Mouse (Mus musculus) C3H10T1/2 (cell line): Measurements from ENCODE around the gene Gm15448. TPM values are rescaled to one million over a fixed set of nuclear protein-coding genes. Genes with fewer than 3 reads are reported as not detected.

Source experiments
- polyA plus RNA-seq, 2 experiments: library from polyadenylated mRNA; unstranded; fragments of >200 nt; fragmentation: generic; extraction: Trizol; gene quantifications; one replicate each; pipeline ENCODE4 v1.2.1; 2012; ENCODE audit warnings: missing spikeins in 2 of 2

Gm15448 gene
- not detected for polyA plus RNA-seq

GRCm38 (mm10) chr7:3825599-3825998 lies at the start of gene Gm15448:
Gene Gm15448 (minus strand): TSS chr7:3825687.

GRCm38 (mm10) chr7:3844951-3845350 lies 19.5 kb upstream of the Gm15448 start, which contains the start of gene Pira2:
Gene Pira2 (minus strand): TSS chr7:3845051.

Other genes starting within 250 kb of the Gm15448 start
- gene Oscar, start 209.5 kb downstream of the Gm15448 start, polyA plus RNA-seq, result under 1 TPM; 0.02 to 0.05 TPM
- 100 to 1,000 TPM; 586 to 641 TPM for gene Ndufa3, start 208.3 kb downstream of the Gm15448 start, polyA plus RNA-seq
- 10 to 100 TPM; 24.9 to 28.3 TPM for gene Tfpt, start 195.8 kb downstream of the Gm15448 start, polyA plus RNA-seq
- 10 to 100 TPM; 41.4 to 67.7 TPM for gene Prpf31, start 195.7 kb downstream of the Gm15448 start, polyA plus RNA-seq
- gene Cnot3, start 180.4 kb downstream of the Gm15448 start, polyA plus RNA-seq, result 10 to 100 TPM; 50.5 to 73.1 TPM
- gene Leng1, start 159.8 kb downstream of the Gm15448 start, polyA plus RNA-seq, result 10 to 100 TPM in 1 of 2 experiments, 1 to 10 TPM in 1; 7.6 to 11.3 TPM
- gene Tmc4, start 148.1 kb downstream of the Gm15448 start, polyA plus RNA-seq, result 1 to 10 TPM in 1 of 2 experiments, under 1 TPM in 1; 0.41 to 3.0 TPM
- gene Tsen34, start 132.8 kb downstream of the Gm15448 start, polyA plus RNA-seq, result 100 to 1,000 TPM; 228 to 238 TPM
- gene Mboat7, start 132.2 kb downstream of the Gm15448 start, polyA plus RNA-seq, result 10 to 100 TPM; 31.5 to 50.0 TPM
- gene Rps9, start 121.7 kb downstream of the Gm15448 start, polyA plus RNA-seq, result 1,000 to 10,000 TPM; 3,467 to 3,490 TPM
- gene Pirb, start 105.3 kb downstream of the Gm15448 start, polyA plus RNA-seq, result not detected
- not detected for gene Pira2, start 19.4 kb upstream of the Gm15448 start, polyA plus RNA-seq
- gene Gm14548, start 72.4 kb upstream of the Gm15448 start, polyA plus RNA-seq, result not detected
- not detected for gene Lilra6, start 89.8 kb upstream of the Gm15448 start, polyA plus RNA-seq
- not detected for gene Lair1, start 237.5 kb upstream of the Gm15448 start, polyA plus RNA-seq